Mouse (Mus musculus): ENCODE measurements around the gene Lpp. TPM values are rescaled to one million over a fixed set of nuclear protein-coding genes. Genes with fewer than 3 reads are reported as not detected.

Lpp gene
- 42.0 TPM for total RNA-seq (2023)

GRCm38 (mm10) chr16:24392651-24393555 is at the start of gene Lpp:
Lpp (plus strand) TSS chr16:24393507.

